Mouse (Mus musculus) embryonic facial prominence, embryonic 13.5 days (tissue): ENCODE results near the gene Flad1. TPM values are rescaled to one million over a fixed set of nuclear protein-coding genes. Genes with fewer than 3 reads are reported as not detected.
A peak's percentile ranks its signal among the peaks of the same experiment; 100 is the strongest.
"Not testable (repeated sequence)": the region's sequence is repeated elsewhere in the genome, so short reads cannot be mapped to it uniquely, and the experiment has no call there.

Source experiments
- ATAC-seq: fragments of 200-750 bp; cut with Nextera tagmentation; 2 replicates; pipeline ENCODE4 v1.8.0; 2017; ENCODE audit warnings: low read depth; ENCODE audit not compliant: insufficient number of reproducible peaks, insufficient read depth, low FRiP score, low TSS enrichment
- H3K27ac ChIP-seq: fragments of 300-500 bp; sonication (generic); 2 replicates; pipeline ENCODE4 v1.5.1; 2015; ENCODE audit warnings: moderate library complexity, mild to moderate bottlenecking, inconsistent platforms
- H3K27me3 ChIP-seq: fragments of 300-500 bp; sonication (generic); 2 replicates; pipeline ENCODE4 v1.6.1; 2015; ENCODE audit warnings: mild to moderate bottlenecking, inconsistent platforms
- H3K36me3 ChIP-seq: fragments of 300-500 bp; sonication (generic); 2 replicates; pipeline ENCODE4 v1.6.1; 2015; ENCODE audit warnings: mild to moderate bottlenecking, inconsistent platforms
- H3K4me1 ChIP-seq: fragments of 300-500 bp; sonication (generic); 2 replicates; pipeline ENCODE4 v1.6.1; 2015; ENCODE audit warnings: inconsistent platforms
- H3K4me2 ChIP-seq: fragments of 300-500 bp; sonication (generic); 2 replicates; pipeline ENCODE4 v1.6.1; 2015; ENCODE audit warnings: moderate library complexity, mild to moderate bottlenecking, inconsistent platforms
- H3K4me3 ChIP-seq: fragments of 300-500 bp; sonication (generic); 2 replicates; pipeline ENCODE4 v1.5.1; 2015; ENCODE audit warnings: mild to moderate bottlenecking, inconsistent platforms
- H3K9ac ChIP-seq: fragments of 300-500 bp; sonication (generic); 2 replicates; pipeline ENCODE4 v1.6.1; 2015; ENCODE audit warnings: mild to moderate bottlenecking, inconsistent platforms
- H3K9me3 ChIP-seq: fragments of 300-500 bp; sonication (generic); 2 replicates; pipeline ENCODE4 v1.6.1; 2016; ENCODE audit warnings: inconsistent platforms
- WGBS: fragments of 180-500 bp; shearing (Covaris S2); methylation state at CpG from one replicate; pipeline ENCODE4 v1.1.7; 2015; ENCODE audit warnings: mixed read lengths; 5-methylcytosine and 5-hydroxymethylcytosine counted together
- polyA plus RNA-seq: library from polyadenylated mRNA; unstranded; fragments of >200 nt; fragmentation: Nextera tagmentation; extraction: Ambion mirVana; gene quantifications from 2 replicates; pipeline ENCODE4 v1.2.1, GENCODE M21; 2015

Gene Flad1
- polyA plus RNA-seq, 1 experiment from 2014 or later, result 29.4 TPM

DNA sequence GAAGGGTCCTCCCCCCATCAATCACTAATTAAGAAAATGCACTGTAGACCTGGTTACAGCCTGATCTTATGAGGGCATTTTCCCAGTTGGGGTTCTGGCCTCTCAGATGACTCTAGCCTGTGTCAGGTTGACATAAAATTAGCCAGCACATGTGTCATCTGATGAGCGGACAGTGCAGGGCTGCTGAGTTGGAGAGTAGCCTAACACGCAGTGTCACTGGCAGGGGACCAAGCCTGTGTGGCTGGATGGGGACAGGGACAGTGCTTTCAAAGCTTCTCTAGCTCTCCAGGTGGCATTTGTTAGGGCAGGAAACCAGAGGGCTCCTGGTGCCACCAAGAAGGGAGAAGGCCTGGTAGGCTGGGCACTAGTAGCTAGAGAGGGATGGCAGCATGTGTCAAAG is 29.0 kb upstream of the Flad1 start:
- H3K4me1 ChIP-seq, result peaks cover 12% of the 10 kb centered on the region
- no peak overlapping the region for H3K4me2 ChIP-seq
- H3K27me3 ChIP-seq, result no peaks in the 10 kb centered on the region
- WGBS, result 90% methylated on average over 2 of the region's 2 CpGs
- H3K9ac ChIP-seq, result 0 out of 2 replicates have a peak overlapping the region, but pooled peaks have one; percentile 16
- no peak for ATAC-seq
- H3K27ac ChIP-seq, result no peak overlapping the region
- no peak overlapping the region for H3K4me3 ChIP-seq
- H3K36me3 ChIP-seq, result peaks cover 16% of the 10 kb centered on the region; the same call in 1 of the 2 replicates
- H3K9me3 ChIP-seq, result no peaks in the 10 kb centered on the region

DNA sequence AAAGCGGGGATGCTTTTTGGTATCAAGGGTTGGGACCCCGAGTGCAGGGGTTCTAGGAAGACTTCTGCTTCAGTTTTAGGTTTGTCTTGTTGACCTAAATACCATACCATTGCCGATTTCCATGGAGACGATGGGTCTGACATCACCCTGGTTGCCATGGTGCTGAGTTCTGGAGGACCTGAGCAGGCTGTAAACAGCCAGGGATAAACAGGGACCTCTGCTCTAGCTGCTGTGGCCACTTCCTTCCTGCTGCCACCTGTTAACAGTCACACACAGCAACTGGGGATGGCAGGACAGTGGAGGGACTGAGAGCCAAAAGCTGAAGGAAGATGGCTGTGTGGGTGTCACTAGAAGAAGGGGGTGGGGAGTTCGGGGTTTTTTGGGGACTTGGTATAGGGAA is 25.6 kb upstream of the Flad1 start:
- peaks cover 34% of the 10 kb centered on the region for H3K36me3 ChIP-seq
- H3K4me1 ChIP-seq, result peaks cover 23% of the 10 kb centered on the region
- H3K9me3 ChIP-seq, result no peaks in the 10 kb centered on the region
- peak overlapping the region; percentile 50 for H3K4me3 ChIP-seq
- peak overlapping the region; percentile 72 for H3K27ac ChIP-seq
- peak overlapping the region; percentile 75 for H3K9ac ChIP-seq
- 34% methylated on average over 5 of the region's 5 CpGs for WGBS
- H3K27me3 ChIP-seq, result no peaks in the 10 kb centered on the region
- ATAC-seq, result no peak
- peak overlapping the region; percentile 64 for H3K4me2 ChIP-seq

DNA sequence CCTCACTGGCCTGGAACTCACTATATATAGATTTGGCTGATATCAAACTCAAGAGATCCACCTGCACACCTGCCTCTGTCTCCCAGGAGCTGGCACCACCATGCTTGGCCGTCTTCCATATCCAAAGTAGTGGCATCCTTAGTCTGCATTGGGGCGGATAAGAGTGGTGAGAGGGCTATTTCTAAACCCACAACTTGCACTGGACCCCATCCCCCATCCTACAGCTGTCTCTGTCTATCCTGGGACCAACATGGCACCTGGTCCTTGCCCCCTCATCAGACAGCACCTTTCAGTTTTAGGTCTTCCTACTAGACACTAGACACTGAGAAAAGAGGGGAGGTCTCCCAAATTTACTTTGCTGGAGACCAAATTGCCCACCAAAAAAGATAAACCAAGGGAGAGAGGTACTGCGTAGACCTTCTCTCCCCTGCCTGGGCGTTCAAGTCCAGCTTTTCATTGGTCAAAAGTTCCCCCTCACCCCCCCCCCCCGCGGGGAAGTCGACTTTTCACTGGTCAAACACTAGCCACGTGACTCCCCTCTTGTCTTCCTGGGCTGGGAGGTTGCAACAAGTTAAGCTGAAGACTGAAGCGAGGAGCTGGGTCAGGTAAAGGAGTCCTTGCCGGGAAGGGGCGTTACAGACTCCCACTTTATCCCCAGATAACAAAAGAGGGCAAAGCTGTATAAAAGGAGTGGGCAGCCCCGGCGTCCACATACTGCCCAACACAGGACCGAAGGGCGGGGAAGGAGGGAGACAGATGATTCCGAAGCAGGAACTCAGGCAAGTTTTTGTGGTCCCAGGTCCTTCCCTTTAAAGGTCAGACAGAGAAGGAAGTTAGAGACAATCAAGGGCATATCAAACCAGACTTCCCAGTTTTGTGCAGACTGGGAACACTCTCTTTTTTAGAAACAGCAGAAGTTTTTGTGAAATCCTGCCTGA is 24.8 kb upstream of the Flad1 start, which contains the start of gene Pbxip1:
Gene Pbxip1 (plus strand): TSS at position 531 of the 938 bp plus-strand sequence.
- H3K9me3 ChIP-seq, result no peaks in the 10 kb centered on the region
- peak; percentile 80 for ATAC-seq
- 5% methylated on average over 16 of the region's 16 CpGs for WGBS

DNA sequence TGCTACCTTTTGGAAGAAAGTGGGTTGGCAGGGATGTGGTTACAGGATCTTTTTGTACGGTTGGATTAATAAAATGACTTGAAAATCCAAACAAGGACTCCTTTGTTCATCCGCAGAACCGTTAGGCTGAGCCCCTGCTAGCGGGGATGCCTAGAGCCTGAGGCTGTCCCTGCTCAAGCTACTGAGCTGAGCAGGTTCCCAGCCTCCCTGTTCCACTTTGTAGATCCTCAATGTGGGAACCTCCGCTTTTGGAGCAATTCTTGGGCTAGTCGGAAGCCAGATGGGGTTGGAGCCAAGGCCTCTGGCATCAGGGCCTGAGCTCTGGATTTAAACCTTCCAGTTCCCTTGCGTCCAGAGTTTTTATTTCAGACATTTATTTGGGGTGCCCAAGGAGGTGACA is 23.4 kb upstream of the Flad1 start:
- Histone ChIP-seq H3K9me3 (no peaks in the 10 kb centered on the region), H3K36me3 (peaks cover 36% of the 10 kb centered on the region), H3K27ac (peak overlapping the region; percentile 51; the same call in 1 of the 2 replicates), H3K9ac (no peak overlapping the region), H3K4me1 (peaks cover 36% of the 10 kb centered on the region), H3K4me2 (no peak overlapping the region), H3K27me3 (no peaks in the 10 kb centered on the region), H3K4me3 (no peak overlapping the region)
- no peak for ATAC-seq
- WGBS, result 50% methylated on average over 7 of the region's 7 CpGs

More for the DNA sequence above, 24.8 kb upstream of the Flad1 start, which contains the start of gene Pbxip1:
- Histone ChIP-seq H3K27ac (peak within 1 kb of the TSS; percentile 72), H3K36me3 (peaks cover 38% of the 10 kb centered on the region), H3K4me1 (peaks cover 29% of the 10 kb centered on the region), H3K4me2 (peak within 1 kb of the TSS; percentile 64), H3K4me3 (peak within 1 kb of the TSS; percentile 50), H3K27me3 (no peaks in the 10 kb centered on the region), H3K9ac (peak within 1 kb of the TSS; percentile 75)

DNA sequence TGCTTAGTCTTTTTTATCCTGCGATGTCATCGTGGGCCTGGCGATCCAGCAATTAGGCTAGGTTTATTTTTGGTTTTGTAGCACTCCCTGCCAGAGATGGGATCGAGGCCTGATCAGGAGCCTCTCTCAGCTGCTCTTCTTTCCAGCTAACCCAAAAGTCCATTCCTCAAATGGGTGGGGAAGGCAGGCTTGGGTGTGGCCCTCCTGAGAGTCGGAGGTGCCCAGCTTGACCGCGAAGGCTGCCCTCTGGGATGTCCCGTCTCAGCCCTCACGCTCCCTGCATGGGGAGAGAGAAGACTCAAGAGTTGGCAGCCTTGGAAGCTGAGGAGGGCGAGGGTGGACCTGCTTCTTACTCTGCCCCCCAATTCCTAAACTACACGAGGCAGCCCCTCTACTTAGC is 22.9 kb upstream of the Flad1 start:
- Histone ChIP-seq H3K27me3 (no peaks in the 10 kb centered on the region), H3K9ac (no peak overlapping the region), H3K9me3 (no peaks in the 10 kb centered on the region), H3K36me3 (peaks cover 34% of the 10 kb centered on the region), H3K27ac (0 out of 2 replicates have a peak overlapping the region, but pooled peaks have one; percentile 51), H3K4me1 (peaks cover 36% of the 10 kb centered on the region), H3K4me2 (no peak overlapping the region), H3K4me3 (no peak overlapping the region)
- 84% methylated on average over 11 of the region's 11 CpGs for WGBS
- no peak for ATAC-seq

DNA sequence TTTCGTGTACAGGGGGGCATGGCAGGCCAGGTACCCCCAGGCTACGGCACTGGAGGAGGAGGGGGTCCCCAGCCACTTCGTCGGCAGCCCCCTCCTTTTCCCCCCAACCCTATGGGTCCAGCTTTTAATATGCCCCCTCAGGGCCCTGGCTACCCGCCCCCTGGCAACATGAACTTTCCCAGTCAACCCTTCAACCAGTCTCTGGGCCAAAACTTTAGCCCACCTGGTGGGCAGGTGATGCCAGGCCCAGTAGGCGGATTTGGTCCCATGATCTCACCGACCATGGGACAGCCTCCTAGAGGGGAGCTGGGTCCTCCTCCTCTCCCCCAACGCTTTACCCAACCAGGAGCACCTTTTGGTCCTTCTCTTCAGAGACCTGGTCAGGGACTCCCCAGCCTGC is 20.9 kb upstream of the Flad1 start:
- Histone ChIP-seq H3K27ac (no peak overlapping the region), H3K27me3 (no peaks in the 10 kb centered on the region), H3K9ac (no peak overlapping the region), H3K9me3 (no peaks in the 10 kb centered on the region), H3K36me3 (peaks cover 43% of the 10 kb centered on the region), H3K4me1 (peaks cover 36% of the 10 kb centered on the region), H3K4me3 (no peak overlapping the region), H3K4me2 (no peak overlapping the region)
- 95% methylated on average over 8 of the region's 8 CpGs for WGBS
- no peak for ATAC-seq

DNA sequence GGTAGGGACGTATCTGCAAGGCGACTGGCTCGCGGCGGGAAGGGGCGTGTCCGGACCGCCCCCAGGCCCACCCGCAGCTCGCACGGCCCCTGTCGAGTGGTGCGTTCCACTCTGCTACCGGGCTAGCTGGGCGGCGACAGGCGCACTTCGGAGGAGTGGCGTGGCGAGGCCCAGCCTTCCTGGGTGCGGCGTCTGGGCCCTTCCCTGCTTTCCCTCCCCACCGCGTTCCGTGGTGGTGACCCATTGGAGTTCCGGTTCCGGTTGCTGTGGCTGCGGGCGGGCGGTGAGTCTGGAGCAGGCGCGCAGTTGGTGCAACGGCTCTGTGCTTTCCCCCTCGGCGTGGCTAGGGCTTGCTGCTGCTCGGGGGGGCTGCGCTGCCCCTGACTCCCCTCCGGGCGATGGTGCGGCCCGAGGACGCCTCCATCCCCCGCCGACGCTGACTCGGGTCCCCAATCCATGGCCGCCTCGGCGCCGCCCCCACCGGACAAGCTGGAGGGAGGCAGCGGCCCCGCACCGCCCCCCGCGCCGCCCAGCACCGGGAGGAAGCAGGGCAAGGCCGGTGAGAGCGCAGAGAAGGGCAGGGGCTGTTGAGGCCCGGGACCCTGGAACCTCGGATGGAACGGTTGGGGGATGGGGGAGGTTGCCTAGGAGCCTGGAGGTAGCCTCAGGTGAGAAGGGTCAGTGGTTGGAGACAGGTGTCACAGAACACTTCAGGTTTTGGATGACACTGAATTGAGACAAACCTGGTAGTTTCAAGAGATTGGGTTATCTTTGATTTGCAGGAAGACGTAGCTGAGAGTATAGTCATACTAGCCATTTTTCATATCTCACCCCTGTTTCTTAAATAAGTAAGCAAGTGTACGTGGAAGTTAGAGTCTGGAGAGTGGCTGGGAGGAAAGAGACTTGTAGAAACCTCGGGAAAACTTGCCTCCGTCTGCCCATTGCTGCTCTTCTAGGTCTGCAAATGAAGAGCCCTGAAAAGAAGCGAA is 18.8 kb upstream of the Flad1 start, which contains the start of gene Pygo2:
Gene Pygo2 (plus strand): TSS at position 44 of the 989 bp plus-strand sequence.
- peak within 1 kb of the TSS; percentile 76 for H3K4me2 ChIP-seq
- H3K9me3 ChIP-seq, result no peaks in the 10 kb centered on the region
- peaks cover 23% of the 10 kb centered on the region for H3K4me1 ChIP-seq
- peak within 1 kb of the TSS; percentile 98 for H3K9ac ChIP-seq
- H3K27ac ChIP-seq, result peak within 1 kb of the TSS; percentile 95
- H3K4me3 ChIP-seq, result peak within 1 kb of the TSS; percentile 99
- no peaks in the 10 kb centered on the region for H3K27me3 ChIP-seq
- peak; percentile 95 for ATAC-seq
- H3K36me3 ChIP-seq, result peaks cover 62% of the 10 kb centered on the region
- WGBS, result 2% methylated on average over 68 of the region's 68 CpGs

DNA sequence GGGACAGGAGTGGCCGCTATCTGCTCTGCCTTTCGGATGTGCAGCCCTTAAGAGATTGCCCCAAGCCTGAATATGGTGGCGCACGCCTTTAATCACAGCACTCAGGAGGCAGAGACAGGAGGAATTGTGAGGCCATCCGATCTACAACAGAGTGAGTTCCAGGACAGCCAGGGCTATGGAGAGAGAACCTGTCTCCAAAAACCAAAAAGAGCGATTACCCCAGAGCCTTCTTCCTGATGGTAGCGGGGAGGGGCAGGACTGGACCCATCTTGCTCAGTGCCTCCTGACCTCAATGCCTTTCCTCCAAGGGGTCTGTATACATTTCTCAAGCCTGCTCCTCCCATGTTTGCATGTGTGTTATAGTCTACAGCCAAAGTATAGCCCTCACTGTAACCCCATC is 17.4 kb upstream of the Flad1 start:
- 93% methylated on average over 7 of the region's 7 CpGs for WGBS
- ATAC-seq, result not testable (repeated sequence)
- peaks cover 17% of the 10 kb centered on the region for H3K4me1 ChIP-seq

DNA sequence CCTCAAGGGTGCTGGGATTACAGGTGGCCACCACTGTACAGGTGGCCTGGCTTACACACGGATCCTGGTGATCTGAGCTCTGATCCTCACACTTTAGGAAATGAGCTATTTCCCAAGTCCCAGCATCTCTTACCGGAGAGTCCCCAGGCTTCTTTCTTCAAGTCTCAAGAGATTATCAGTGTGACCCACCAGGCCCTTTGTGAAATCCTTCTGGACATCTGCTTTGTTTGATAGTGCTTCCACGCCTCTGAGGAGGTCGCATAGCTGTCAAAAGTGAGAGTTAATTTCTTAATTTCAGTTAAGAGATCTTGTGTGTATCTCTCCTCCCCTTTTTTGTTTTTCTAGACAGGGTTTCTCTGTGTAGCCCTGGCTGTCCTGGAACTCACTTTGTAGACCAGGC is 14.2 kb upstream of the Flad1 start:
- no peak for ATAC-seq
- Histone ChIP-seq H3K27ac (no peak overlapping the region), H3K27me3 (no peaks in the 10 kb centered on the region), H3K9ac (no peak overlapping the region), H3K4me1 (peaks cover 34% of the 10 kb centered on the region), H3K4me2 (no peak overlapping the region), H3K9me3 (no peaks in the 10 kb centered on the region), H3K4me3 (no peak overlapping the region), H3K36me3 (peaks cover 49% of the 10 kb centered on the region)
- WGBS, result 89% methylated on average over 4 of the region's 4 CpGs

More for the DNA sequence above, 17.4 kb upstream of the Flad1 start:
- H3K4me3 ChIP-seq, H3K27me3 ChIP-seq, H3K4me2 ChIP-seq, H3K9me3 ChIP-seq, H3K9ac ChIP-seq, H3K27ac ChIP-seq: not testable (repeated sequence)
- H3K36me3 ChIP-seq, result peaks cover 62% of the 10 kb centered on the region

DNA sequence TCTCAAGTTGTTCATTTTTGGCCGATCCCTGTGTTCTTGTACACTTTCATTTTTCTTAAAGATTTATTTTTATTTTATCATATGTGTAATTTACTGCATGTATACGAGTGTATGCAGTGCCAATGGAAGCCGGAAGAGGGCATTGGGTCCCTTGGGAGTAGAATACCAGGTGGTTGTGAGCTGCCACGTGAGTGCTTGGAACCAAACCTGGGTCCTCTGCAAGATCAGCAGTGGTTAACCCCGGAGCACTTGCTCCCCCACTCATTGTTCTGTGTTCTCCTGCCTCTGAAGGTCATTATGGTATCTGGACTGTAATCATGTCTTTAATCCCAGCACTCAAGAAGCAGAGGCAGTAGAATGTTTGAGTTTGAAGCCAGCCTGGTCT is 13.5 kb upstream of the Flad1 start:
- no peak overlapping the region for H3K4me2 ChIP-seq
- peaks cover 40% of the 10 kb centered on the region for H3K4me1 ChIP-seq
- no peaks in the 10 kb centered on the region for H3K9me3 ChIP-seq
- 88% methylated on average over 5 of the region's 5 CpGs for WGBS
- H3K27ac ChIP-seq, result no peak overlapping the region
- H3K4me3 ChIP-seq, result no peak overlapping the region
- H3K27me3 ChIP-seq, result no peaks in the 10 kb centered on the region
- H3K36me3 ChIP-seq, result peaks cover 49% of the 10 kb centered on the region
- ATAC-seq, result no peak
- H3K9ac ChIP-seq, result no peak overlapping the region
